Mouse (Mus musculus) R1 (cell line): ENCODE results near the gene Prkn.

ENCODE experiments used
- DNase-seq: peaks from one replicate; pipeline ENCODE4 v3.0.0-alpha.2; 2018; ENCODE audit warnings: low read depth, low spot score

Gene Prkn

DNA sequence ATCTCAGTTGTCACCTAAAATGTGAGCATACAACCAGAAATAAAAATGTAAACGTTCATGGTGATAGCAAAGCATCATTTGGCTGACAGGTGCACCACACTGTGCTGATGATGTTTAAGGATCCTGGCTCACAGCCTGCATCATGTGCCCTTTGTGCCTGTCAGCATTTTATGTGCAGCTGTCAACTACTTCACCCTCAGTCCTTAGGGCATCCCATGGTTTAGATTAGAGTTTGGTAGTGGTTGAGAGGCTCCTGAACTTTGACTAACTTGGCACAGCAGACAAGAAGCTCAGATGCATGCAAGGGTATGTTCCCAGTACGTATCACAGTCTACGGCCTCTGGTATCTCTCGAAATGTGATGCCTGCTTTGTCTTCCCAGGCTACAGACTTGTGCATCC, 803.8 kb downstream of the Prkn start:
- no peak for DNase-seq

DNA sequence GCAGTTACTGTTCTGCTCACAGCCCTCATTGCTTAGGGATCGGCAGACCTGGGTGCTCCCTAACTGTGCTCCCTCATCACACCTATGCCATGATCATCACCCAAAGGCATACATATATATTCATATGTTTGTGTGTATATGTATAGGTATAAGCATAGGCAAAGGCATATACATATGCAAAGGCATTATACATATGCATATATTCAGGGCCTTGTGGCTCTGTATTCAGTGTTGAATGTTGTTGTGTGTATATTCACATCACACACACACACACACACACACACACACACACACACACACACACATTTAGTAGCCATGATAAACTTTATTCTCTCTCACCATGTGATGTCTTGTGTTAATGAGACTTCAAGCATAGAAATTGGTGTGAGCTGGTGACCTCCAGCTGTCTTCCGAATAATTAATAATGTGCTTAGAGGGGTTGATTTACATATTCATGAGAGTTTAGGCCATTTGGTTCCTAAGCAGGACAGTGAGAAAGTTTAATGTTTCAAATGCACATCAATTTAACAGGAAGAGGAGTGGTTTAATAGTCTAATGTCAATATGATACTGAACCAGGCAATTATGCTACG, 804.8 kb downstream of the Prkn start:
- no peak for DNase-seq

DNA sequence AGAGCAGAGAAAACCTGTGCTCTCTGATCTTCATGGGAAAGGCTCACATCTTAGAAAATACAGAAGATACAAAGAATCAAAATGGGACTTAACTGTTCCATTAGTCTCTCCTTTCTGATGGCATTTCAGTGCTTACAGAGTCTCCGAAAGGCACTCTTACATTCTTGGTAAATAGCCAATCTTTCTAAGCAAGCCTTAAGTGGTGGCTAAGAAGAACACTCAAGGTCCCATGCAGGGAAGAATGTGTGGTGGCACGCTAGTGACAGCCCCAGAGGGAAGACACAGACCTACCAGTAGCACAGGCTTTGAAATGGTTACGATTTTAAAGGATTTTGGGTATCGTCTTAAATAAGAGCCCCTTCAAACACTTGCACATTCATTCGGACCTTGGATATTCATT, 816.2 kb downstream of the Prkn start:
- no peak for DNase-seq

- DNase-seq = no peak
Measured at GRCm38 (mm10) chr17:11656878-11657277, 816.7 kb downstream of the Prkn start.

- no peak for DNase-seq
Measured at GRCm38 (mm10) chr17:11661898-11662297, 821.7 kb downstream of the Prkn start.

GRCm38 (mm10) chr17:11663437-11663836, 823.3 kb downstream of the Prkn start:
- DNase-seq = no peak

DNA sequence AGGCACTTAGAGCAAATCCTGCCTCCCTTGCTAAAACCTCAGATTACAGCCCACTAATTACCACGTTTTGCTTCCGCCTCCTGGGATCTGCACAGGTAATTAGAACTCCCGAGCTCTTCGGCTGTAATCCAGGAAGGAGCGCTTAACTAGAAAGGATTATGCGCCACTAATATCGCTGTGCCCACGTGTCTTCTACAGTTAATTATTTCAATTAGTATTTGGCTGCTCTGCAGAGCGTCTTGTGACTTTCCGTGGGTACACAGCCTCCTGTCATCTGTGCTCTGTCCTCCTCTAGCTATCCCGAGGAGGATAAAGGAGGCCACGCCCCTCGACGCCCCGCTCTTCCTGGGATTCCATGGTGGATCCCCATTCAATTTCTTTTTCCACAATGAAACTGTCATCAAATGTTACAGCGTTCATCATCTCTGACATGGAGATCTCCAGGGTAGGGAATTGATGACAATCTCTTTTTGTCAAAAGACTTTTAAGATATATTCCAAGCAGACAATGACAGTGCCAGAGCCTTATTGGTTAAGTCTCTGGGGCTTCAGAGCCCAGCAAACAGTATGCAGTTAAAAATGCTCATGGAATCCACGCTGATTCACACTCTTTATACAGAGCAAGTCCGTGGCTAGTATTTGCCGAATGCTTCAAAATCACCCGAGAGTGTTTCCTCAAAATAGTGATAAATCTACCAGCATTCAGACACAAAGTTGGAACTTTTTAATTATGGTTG, 824.6 kb downstream of the Prkn start:
- peak; percentile 4 for DNase-seq

DNA sequence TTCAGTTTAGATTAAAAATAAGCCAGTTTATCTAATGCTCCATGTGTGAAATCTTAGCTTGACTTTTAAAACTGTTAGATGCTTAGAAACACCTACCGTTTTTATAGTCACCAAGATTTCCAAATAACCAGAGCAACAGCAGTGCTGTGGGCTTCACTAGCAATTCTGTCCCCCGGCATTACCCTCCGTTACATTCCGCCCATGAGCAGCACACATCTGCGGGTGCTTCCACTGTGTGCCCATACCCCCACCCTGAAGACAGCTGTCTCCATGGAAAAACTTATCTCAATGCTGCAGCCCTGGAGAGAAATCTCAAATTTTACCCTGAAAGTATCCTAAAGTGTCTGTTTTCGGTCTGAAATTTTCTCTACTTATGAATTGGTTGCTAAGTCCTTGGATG, 839.5 kb downstream of the Prkn start:
- no peak for DNase-seq

DNA sequence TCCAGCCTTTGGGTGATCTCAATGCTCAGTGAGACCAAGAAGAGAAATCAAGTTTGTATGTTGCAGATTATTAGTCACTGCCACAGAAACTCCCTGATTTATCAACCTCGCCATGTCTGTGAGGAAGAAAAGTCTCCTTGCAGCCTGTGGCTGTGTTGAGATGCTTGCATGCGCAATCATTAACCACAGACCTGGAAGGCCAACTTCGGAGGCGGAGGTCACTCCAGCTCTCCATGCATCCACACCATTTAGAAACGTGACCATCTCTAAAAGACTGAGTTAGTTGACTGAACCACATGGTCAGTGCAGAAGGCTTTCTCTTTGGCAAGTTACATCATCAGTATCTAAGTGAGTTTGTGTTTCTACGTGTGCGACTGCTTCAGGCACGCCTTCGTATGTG, 840.3 kb downstream of the Prkn start:
- no peak for DNase-seq

- DNase-seq = no peak
Measured at GRCm38 (mm10) chr17:11681825-11682372, 841.7 kb downstream of the Prkn start.

- no peak for DNase-seq
Measured at GRCm38 (mm10) chr17:11705005-11705404, 864.8 kb downstream of the Prkn start.

DNA sequence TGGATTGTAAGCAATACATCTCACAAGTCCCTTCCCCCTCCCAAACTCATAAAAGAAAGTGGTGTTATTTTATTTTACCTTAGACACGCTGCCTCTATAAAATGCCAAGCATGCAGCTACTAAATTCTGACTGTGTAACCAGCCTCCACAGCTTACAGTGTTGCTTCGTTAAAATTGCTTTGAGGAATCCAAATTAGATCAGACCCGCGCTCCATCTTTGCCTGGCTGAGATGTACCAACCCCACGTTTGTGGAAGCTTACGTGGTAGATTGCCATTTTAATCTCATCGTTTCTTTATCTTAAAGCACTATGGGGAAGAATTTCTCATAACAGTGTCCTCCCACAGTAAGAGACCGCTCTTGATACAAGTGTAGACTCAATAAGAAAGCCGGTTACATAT, 865.6 kb downstream of the Prkn start:
- DNase-seq = no peak

DNA sequence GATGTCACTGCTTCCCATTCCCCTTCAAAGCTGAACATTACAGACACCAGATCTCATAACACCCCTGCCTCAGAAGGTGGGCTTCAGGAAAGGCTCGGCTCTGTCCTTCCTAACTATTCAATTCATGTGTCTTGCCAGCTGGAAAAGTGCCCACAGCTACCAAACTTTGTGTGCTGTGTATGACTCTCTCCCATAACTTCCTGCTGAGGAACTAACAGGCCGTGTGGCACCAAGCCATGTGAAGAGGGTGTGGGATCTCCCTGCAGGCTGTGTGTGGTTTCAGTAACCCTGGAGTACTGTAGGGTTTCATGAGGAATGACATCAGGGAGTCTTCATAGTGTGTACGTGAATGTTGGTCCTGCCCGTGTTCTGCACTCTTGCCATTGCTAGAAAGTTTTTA, 871.9 kb downstream of the Prkn start:
- DNase-seq = no peak

DNA sequence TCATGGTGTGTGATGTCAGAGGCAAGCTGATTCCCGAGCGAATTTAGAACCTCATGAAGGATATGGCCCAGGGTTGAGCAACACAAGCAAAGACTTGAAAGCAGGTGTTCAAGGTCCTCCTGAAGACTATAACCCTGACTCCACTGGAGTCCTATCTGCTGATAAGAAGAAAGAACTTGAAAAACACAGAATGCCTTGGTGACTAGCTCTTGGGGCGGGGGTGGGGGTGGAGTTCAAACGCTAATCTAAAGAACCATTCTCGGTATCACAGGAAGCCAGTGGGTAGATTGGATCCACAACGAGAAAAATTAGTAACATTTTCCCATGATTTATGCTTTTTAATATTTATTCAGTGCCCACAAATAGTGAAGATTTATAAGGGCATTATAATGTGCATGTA, 879.6 kb downstream of the Prkn start:
- no peak for DNase-seq

DNA sequence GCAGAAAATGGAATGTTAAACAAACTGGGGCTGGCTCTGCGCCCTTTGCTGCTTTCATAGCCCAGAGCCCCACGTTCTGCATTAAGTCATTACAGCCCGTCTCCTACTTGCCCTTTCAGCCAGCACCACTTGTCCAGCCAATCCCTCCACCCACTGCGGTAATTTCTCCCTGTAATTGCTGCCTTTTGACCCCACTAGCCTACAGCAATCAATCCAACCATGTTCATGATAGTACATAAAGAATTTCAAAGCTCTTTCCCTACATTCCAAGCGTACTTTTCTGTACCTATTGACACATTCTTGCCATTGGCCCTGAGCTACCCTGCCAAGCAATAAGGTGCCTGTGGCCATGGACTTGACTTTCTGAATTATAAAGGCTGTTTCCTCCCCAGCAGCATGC, 881.7 kb downstream of the Prkn start:
- DNase-seq = peak; percentile 41

- no peak for DNase-seq
Measured at GRCm38 (mm10) chr17:11722478-11722877, 882.3 kb downstream of the Prkn start.

- no peak for DNase-seq
Measured at GRCm38 (mm10) chr17:11724135-11724534, 884.0 kb downstream of the Prkn start.

DNA sequence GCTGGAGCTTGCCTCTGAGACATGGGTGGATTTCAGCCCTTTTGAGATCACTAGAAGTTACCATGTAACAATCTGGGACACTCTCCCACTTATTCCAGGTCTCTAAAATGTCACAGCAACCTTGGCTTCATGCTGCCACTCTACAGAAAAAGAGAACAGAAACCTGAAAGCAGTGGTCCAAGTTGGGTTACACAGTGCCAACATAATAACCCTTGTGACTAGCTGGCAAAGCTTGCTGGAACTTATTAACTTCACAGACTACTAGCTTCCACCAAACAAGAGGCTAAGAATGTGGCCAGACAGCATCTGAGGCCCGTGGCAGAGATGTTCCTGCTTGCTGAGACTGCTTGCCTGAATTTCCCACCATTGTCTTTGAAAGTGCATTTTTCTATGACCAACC, 886.9 kb downstream of the Prkn start:
- DNase-seq = no peak

DNA sequence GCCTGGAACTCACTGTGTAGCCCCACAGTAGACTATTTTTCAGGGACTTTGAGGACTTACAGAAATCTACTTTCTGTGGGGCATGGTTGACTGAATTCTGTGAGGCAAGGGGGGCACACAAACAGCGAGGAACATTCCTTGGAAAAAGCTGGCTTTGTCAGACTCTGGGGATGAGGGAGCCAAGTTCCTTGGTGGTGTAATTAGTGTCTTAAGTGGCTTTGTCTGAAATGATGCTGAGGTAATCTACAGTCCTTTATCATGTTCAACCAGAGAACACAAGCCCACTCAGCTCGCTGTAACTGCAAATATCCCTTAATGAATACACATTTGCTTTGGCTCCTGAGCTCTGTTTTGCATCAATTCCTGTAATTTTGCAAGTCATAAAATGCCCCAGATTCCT, 888.1 kb downstream of the Prkn start:
- DNase-seq = no peak

DNA sequence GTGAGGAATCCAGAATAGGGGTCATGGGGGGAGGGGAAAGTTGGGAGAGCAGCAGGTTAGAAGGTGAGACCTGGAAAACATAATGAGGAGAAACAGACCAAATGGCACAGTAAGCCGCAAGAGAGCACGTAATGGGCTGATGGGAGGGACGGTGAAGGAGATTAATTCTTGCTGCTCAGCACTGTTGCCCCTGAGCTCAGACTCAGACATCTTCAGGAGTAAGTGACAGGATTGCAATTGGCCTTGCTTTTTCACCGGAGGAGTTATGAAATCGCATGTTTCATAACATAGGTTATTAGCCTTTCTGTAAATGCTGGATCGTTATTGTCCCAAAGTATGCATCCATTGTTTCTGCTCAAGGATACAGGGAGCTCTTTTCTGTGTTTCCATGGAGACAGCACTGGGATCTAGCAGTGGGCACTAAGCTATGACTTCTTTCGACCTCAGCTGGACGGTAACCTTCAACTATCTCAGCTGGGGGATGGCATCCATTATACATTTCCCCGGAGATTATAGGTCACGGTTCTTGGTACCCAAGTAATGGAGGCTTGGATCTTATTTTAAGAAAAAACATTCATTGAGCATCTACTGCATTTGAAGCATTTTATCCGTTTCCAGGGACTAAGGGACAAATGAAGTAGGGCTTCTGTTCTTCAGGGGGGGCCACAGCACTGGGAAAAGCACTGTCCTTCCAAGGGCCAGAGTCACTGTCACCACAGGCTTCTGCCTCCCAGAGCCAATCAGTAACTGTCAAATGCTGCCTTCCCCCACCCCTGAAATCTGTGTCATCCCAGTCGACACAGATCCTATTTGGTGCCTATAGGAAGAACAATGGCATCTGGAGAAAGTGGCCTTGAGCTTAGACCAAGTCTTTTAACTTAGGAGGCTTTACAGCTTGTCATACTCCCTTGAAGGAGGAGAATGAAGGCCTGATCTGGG, 890.7 kb downstream of the Prkn start:
- no peak for DNase-seq

DNA sequence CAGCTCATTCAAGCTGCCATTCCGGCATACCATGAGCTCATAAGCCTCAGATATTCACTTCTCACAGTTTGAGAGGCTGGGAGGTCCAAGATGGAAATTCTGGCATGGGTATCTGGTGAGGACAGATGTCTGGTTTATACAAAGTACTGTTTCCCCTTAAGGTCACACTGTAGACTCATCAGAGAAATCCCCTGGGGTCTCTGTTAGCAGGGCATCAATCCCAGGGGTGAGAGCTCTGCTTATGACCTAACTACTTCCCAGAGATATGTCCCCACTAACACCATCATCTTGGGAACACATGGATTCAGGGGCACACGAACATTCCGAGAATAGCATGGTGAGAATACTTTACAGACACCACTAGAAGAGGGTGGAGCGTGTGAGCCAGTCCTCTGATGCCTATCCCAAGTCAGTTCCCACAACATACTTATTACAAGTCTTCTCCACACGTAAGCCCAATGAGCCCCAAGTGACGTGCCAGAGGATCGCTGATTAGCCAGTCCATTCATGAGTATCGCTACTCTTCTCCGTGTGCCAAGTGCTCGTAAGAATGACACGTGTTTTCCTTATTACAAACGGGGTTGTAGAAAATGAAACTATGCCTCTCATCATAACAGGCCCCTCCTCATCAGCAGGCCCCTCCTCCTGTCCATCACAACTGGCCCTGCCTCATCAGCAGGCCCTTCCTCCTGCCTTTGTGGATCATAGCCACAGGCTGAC, 895.1 kb downstream of the Prkn start:
- DNase-seq = no peak

GRCm38 (mm10) chr17:11736531-11736930, 896.3 kb downstream of the Prkn start:
- DNase-seq = no peak
